Mouse (Mus musculus) heart, embryonic 15.5 days (tissue): Measurements from ENCODE around the gene Sorbs2. TPM values are rescaled to one million over a fixed set of nuclear protein-coding genes. Genes with fewer than 3 reads are reported as not detected.

Source experiments
- ATAC-seq: fragments of 200-750 bp; cut with Nextera tagmentation; replicated peaks from 2 replicates; pipeline ENCODE4 v1.8.0; 2017; ENCODE audit warnings: low read depth, moderate TSS enrichment; ENCODE audit not compliant: insufficient number of reproducible peaks, insufficient read depth, low FRiP score
- H3K27ac ChIP-seq: fragments of 300-500 bp; sonication (generic); 2 replicates; pipeline ENCODE4 v1.5.1; 2015; ENCODE audit warnings: mild to moderate bottlenecking, inconsistent platforms
- H3K27me3 ChIP-seq: fragments of 300-500 bp; sonication (generic); 2 replicates; pipeline ENCODE4 v1.6.1; 2015; ENCODE audit warnings: inconsistent platforms
- H3K36me3 ChIP-seq: fragments of 300-500 bp; sonication (generic); 2 replicates; pipeline ENCODE4 v1.6.1; 2015; ENCODE audit warnings: mild to moderate bottlenecking, inconsistent platforms
- H3K4me1 ChIP-seq: fragments of 300-500 bp; sonication (generic); replicated peaks from 2 replicates; pipeline ENCODE4 v1.6.1; 2015; ENCODE audit warnings: inconsistent platforms
- H3K4me2 ChIP-seq: fragments of 300-500 bp; sonication (generic); 2 replicates; pipeline ENCODE4 v1.6.1; 2015; ENCODE audit warnings: inconsistent platforms, mild to moderate bottlenecking, moderate library complexity
- H3K4me3 ChIP-seq: fragments of 300-500 bp; sonication (generic); 2 replicates; pipeline ENCODE4 v1.5.1; 2015; ENCODE audit warnings: mild to moderate bottlenecking, inconsistent platforms
- H3K9ac ChIP-seq: fragments of 300-500 bp; sonication (generic); 2 replicates; pipeline ENCODE4 v1.6.1; 2015; ENCODE audit warnings: mild to moderate bottlenecking, inconsistent platforms
- H3K9me3 ChIP-seq: fragments of 300-500 bp; sonication (generic); replicated peaks from 2 replicates; pipeline ENCODE4 v1.6.1; 2016; ENCODE audit warnings: inconsistent platforms
- WGBS: fragments of 180-500 bp; shearing (Covaris S2); methylation state at CpG from one replicate; pipeline ENCODE4 v1.1.7; 2015; ENCODE audit warnings: mixed read lengths; 5-methylcytosine and 5-hydroxymethylcytosine counted together
- polyA plus RNA-seq: library from polyadenylated mRNA; unstranded; fragments of >200 nt; fragmentation: Nextera tagmentation; extraction: Ambion mirVana; gene quantifications from 2 replicates; pipeline ENCODE4 v1.2.1, GENCODE M21; 2015

Sorbs2 gene
- polyA plus RNA-seq, 1 experiment from 2014 or later = 382 TPM

DNA sequence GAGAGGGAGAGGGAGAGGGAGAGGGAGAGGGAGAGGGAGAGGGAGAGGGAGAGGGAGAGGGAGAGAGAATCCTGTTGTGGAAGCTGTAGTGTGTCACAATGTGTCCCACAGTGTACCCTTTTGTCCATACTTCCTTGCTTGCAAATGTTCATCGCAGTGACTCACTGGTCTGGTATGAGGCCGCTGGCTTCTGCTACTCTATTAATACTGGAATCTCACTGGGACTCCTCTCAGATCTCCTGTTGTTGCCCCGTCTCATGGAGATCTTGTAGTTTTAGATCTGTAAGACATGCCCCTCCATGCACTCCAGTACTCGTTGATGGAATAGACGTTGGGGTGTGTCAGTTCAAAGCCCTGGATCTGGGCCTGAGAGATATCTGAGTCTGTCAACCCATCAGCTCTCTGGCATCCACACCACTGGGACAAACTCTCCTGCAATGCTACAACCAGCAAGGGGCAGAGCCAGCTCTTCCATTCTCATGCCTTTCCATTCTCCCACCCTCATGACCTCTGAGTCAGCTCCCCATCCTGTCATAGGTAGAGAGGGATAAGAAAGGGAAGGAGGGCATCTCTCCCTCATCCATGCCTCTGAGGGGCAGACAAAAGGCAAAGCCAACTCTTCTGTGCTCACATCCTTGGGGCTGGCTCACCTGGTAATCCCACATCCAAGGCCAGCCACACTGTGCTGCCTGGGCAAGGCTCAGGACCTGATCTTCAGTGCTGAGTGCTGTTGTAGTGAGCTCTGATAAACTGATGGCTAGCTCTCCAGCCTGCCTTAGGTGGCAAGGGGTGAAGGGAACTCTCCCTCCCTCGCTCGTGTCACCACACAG lies 72.3 kb downstream of the Sorbs2 start:
- ATAC-seq = peak; percentile 81
- no peak overlapping the region for H3K4me3 ChIP-seq
- no peaks in the 10 kb centered on the region for H3K27me3 ChIP-seq
- H3K4me1 ChIP-seq = peaks cover 20% of the 10 kb centered on the region
- 34% methylated on average over 7 of the region's 7 CpGs for WGBS
- H3K27ac ChIP-seq = peak overlapping the region; percentile 85
- H3K36me3 ChIP-seq = no peaks in the 10 kb centered on the region
- no peaks in the 10 kb centered on the region for H3K9me3 ChIP-seq
- no peak overlapping the region for H3K9ac ChIP-seq
- peak overlapping the region; percentile 13; the same call in 1 of the 2 replicates for H3K4me2 ChIP-seq

DNA sequence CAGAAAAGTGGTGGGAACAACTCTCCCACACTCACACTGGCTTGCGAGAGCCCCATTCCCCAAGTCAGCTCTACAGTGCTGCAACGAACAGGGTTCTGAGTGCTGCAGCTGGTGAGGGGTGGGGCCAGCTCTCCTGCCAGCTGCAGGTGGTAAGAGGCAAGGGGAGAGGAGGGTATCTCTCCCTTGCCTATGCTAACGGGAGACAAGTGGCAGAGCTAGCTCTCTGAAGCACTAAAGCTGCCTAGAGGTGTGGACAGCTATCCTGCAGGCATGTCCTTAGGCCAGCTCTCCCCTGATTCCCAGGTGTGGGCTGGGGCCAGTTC lies 72.9 kb downstream of the Sorbs2 start:
- Histone ChIP-seq H3K27ac (peak overlapping the region; percentile 85), H3K9me3 (no peaks in the 10 kb centered on the region), H3K27me3 (no peaks in the 10 kb centered on the region), H3K4me2 (peak overlapping the region; percentile 13; the same call in 1 of the 2 replicates), H3K36me3 (no peaks in the 10 kb centered on the region), H3K4me3 (no peak overlapping the region), H3K4me1 (peaks cover 25% of the 10 kb centered on the region), H3K9ac (no peak overlapping the region)
- WGBS = 42% methylated on average over 3 of the region's 3 CpGs
- peak; percentile 24 for ATAC-seq

DNA sequence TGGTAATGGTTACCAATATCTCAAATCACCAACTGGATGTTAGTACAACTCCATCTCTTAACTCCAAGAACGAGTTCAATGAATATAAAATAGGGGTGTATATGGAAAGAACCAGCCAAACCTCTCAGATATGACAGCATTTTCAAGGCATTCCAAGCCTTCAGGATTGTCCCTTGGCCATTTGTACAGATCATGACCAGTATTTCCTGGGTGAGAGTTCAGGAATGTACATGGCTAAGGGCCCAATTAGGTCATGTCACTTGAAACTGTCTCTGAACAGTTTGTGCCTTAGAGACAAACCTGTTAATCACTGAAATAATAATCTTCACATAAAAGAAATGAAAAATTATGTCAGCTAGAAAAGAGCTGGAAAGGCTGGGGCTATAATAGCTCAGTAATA lies 76.3 kb downstream of the Sorbs2 start:
- Histone ChIP-seq H3K4me2 (no peak overlapping the region), H3K4me3 (no peak overlapping the region), H3K4me1 (peaks cover 25% of the 10 kb centered on the region), H3K27ac (peak overlapping the region; percentile 72; the same call in 1 of the 2 replicates), H3K9me3 (no peaks in the 10 kb centered on the region), H3K27me3 (no peaks in the 10 kb centered on the region), H3K36me3 (no peaks in the 10 kb centered on the region), H3K9ac (no peak overlapping the region)
- 72% methylated on average over 1 of the region's 1 CpGs for WGBS
- ATAC-seq = no peak

DNA sequence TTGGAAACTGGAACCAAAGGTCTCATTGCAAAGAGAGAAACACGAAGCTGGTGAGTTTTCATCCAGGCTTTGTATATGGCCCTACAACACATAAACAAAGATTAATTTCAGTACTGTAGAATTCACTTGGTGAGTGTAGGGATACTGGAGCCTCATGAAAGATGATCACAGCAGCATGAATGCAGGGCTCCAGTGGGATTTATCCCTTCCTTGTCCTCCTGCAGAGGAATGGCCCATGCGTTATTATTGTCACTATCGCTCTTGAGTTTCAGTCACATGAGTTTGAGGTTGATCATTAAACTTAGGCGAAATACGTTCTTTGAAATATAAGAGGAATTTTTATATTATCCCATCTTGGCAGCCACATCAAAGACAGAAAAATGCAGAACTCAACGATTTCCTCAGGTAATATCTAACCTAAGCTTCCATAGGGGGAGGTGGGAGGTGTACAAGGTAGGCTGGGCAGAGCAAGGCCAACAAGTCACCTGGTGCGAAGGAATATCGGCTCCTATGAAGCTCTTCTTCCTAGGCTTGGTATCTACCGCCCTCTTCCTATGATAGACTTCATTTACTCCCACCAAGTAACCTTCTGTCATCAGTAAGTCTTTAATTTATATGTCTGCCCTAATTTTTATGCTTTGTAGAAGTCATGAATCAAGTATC lies 76.9 kb downstream of the Sorbs2 start:
- Histone ChIP-seq H3K4me2 (0 out of 2 replicates have a peak overlapping the region, but pooled peaks have one; percentile 3), H3K27ac (peak overlapping the region; percentile 72), H3K4me1 (peaks cover 25% of the 10 kb centered on the region), H3K27me3 (no peaks in the 10 kb centered on the region), H3K36me3 (no peaks in the 10 kb centered on the region), H3K4me3 (no peak overlapping the region), H3K9me3 (no peaks in the 10 kb centered on the region), H3K9ac (no peak overlapping the region)
- WGBS = 86% methylated on average over 9 of the region's 9 CpGs
- ATAC-seq = no peak

DNA sequence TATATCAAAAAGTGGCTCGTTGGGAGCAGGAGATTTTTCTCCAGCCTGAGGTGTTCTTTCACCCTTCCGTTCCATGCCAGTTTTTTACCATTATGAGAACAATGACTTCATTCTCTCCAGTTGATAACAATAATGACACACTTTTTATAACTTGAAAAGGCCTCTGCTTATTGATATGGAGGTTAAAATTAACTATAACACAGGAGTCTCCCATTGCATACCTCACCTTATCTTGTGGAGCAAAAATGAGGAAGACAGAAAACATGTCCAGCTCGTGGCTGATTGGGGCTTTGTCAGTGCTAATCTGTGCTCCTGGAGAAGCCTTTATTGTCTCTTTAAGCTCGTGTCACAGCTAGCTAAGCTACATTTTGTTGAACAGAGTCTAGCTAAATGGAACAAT lies 77.6 kb downstream of the Sorbs2 start:
- H3K27me3 ChIP-seq = no peaks in the 10 kb centered on the region
- 21% methylated on average over 4 of the region's 4 CpGs for WGBS
- no peak; the same call in 1 of the 2 replicates for ATAC-seq
- H3K4me1 ChIP-seq = peaks cover 20% of the 10 kb centered on the region
- H3K4me2 ChIP-seq = 0 out of 2 replicates have a peak overlapping the region, but pooled peaks have one; percentile 3
- H3K9ac ChIP-seq = no peak overlapping the region
- H3K27ac ChIP-seq = peak overlapping the region; percentile 72
- H3K36me3 ChIP-seq = no peaks in the 10 kb centered on the region
- no peak overlapping the region for H3K4me3 ChIP-seq
- H3K9me3 ChIP-seq = no peaks in the 10 kb centered on the region

DNA sequence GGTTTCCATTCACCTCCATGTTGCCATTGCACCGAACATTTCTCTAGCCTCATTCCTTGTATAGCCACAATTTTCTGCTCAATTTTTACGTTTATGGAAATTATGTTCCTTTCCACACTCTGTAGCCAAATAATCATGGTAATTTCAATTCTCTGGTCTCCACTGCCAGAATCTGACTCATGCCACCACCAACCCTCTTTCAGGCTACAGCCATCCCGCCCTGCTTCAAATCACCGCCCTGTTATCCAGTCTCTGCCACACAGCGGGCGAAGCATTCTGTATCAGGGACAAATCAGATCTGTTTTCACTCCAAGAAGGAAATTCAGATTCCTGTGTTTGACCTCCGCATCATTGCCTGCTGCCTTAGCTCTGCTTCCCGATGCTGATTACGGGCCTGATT lies 79.4 kb downstream of the Sorbs2 start:
- Histone ChIP-seq H3K27me3 (no peaks in the 10 kb centered on the region), H3K4me3 (no peak overlapping the region), H3K36me3 (no peaks in the 10 kb centered on the region), H3K27ac (no peak overlapping the region), H3K4me1 (peaks cover 10% of the 10 kb centered on the region; the same call in 1 of the 2 replicates), H3K9ac (no peak overlapping the region), H3K9me3 (no peaks in the 10 kb centered on the region), H3K4me2 (no peak overlapping the region)
- WGBS = 86% methylated on average over 9 of the region's 9 CpGs
- ATAC-seq = no peak

DNA sequence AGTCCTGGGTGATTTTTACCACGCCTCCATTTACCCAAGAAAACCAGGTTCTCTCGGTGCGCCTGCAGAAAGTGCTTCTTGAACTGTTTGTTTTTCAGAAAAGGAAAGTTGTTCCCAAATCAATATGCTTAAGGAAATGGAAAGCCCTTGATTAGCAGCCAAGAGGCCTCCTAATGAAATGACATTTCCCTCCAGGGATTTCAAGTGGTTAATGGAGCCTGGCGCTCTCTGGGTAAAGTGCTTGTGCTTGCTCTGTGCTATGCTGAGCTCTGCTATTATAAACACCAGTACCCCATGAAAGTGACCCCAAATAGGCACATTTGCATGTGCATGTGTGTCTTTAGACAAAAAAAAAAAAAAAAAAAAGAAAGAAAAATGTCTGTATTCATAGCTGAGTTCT lies 84.3 kb downstream of the Sorbs2 start:
- ATAC-seq = no peak
- Histone ChIP-seq H3K4me3 (no peak overlapping the region), H3K36me3 (no peaks in the 10 kb centered on the region), H3K9me3 (no peaks in the 10 kb centered on the region), H3K27me3 (no peaks in the 10 kb centered on the region), H3K27ac (no peak overlapping the region), H3K4me1 (peaks cover 3% of the 10 kb centered on the region; the same call in 1 of the 2 replicates), H3K4me2 (no peak overlapping the region), H3K9ac (no peak overlapping the region)
- 70% methylated on average over 4 of the region's 4 CpGs for WGBS

DNA sequence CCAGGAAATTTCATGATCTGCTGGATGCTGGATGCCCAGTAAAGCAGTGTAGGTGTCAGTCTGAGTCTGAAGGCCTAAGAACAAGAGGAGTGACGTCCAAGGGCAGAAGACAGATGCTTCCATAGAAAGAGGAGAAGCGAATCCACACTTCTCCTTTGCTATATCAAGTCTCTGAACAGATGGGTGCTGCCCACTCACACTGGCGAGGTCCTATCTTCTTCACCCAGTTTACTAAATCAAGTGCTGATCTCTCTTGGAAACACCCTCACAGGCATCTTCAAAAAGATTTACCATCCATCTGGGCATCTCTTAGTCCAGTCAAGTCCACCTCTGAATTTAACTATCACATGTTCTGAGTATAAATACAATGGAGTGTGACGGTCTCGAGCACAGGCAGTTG lies 86.1 kb downstream of the Sorbs2 start:
- H3K27ac ChIP-seq = no peak overlapping the region
- H3K4me2 ChIP-seq = no peak overlapping the region
- peaks cover 6% of the 10 kb centered on the region for H3K4me1 ChIP-seq
- no peak overlapping the region for H3K9ac ChIP-seq
- no peaks in the 10 kb centered on the region for H3K9me3 ChIP-seq
- no peak for ATAC-seq
- WGBS = 87% methylated on average over 5 of the region's 5 CpGs
- H3K4me3 ChIP-seq = no peak overlapping the region
- no peaks in the 10 kb centered on the region for H3K27me3 ChIP-seq
- no peaks in the 10 kb centered on the region for H3K36me3 ChIP-seq

DNA sequence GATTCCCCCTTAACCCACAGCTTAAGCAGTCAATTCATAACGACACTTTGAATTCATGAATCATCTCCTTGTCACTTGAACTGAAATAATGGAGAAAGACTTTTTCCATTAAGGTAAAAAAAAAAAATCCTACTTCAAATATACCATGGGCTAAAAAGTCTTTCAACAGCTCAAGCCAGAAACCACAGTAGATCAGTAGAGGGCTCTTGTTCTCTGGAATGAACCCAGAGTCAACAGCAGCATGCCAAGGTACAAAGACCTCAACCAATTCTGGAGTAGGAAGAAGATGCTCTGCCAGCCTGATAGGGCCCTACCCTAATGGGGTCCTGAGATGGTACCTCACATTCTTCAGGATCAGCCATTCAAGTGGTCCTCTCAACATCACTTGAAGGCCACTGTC lies 88.4 kb downstream of the Sorbs2 start:
- Histone ChIP-seq H3K4me1 (peaks cover 9% of the 10 kb centered on the region), H3K36me3 (no peaks in the 10 kb centered on the region), H3K9ac (no peak overlapping the region), H3K27me3 (no peaks in the 10 kb centered on the region), H3K4me2 (no peak overlapping the region), H3K27ac (no peak overlapping the region), H3K9me3 (no peaks in the 10 kb centered on the region), H3K4me3 (no peak overlapping the region)
- ATAC-seq = no peak
- WGBS = 80% methylated on average over 1 of the region's 1 CpGs

DNA sequence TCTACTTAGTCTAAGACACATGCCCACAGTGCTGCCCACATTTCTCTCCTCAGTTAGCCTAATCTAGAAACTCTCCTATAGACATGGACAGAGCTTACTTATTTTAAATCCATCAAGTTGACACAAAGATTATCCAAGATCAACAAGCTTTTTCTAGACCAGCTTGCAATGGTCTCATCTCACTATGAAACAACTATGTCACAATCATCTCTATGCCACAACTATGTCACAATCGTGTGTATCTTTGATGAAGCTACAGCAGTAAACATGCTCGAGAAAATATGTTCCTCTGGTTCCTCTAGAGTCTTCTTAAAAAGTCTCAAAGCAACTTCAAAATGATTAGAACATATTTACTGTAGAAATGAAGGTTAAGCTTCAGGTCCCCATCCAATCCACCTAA lies 89.0 kb downstream of the Sorbs2 start:
- Histone ChIP-seq H3K9me3 (no peaks in the 10 kb centered on the region), H3K9ac (no peak overlapping the region), H3K4me1 (peaks cover 9% of the 10 kb centered on the region), H3K4me3 (no peak overlapping the region), H3K36me3 (no peaks in the 10 kb centered on the region), H3K4me2 (no peak overlapping the region), H3K27ac (no peak overlapping the region), H3K27me3 (no peaks in the 10 kb centered on the region)
- WGBS = 85% methylated on average over 2 of the region's 2 CpGs
- ATAC-seq = no peak

DNA sequence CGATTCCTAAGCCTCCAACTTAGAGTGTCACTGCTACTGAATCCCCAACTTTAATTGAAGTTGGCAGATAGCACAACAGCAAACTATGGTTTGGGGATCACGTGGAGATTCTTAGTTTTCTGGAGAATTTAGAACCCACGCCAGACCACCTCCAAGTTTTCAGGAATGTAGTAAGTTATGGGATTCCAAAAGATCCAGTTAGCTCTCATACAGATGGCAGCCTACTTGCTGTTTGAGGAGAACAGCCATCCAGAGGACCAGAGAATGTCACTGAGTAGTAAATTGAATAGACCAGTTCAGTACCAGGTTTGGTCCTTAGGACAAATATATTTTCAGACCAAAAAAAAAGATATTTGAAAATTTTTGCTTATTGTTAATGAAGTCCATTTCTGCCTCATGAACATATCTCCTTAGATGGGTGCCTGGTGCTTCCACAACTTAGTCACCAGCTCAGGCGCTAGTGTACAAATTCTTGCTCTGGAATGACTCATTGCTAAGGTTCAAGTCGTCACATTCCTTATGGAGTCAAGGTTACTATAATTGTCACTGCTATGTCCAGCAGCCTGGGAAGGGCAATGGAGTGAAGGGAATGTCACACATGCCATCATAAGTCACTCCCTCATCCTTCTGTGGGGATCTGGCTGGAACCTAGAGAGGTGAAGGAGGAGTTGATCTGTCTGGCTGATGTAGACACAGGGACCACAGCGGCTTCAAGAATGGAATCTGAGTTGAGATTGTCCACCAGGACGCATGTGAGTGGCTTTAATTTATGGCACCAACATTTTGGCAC lies 90.2 kb downstream of the Sorbs2 start:
- Histone ChIP-seq H3K36me3 (no peaks in the 10 kb centered on the region), H3K4me3 (no peak overlapping the region), H3K27me3 (no peaks in the 10 kb centered on the region), H3K27ac (peak overlapping the region; percentile 85), H3K9me3 (no peaks in the 10 kb centered on the region), H3K4me2 (peak overlapping the region; percentile 25; the same call in 1 of the 2 replicates), H3K4me1 (peaks cover 7% of the 10 kb centered on the region; the same call in 1 of the 2 replicates), H3K9ac (no peak overlapping the region)
- WGBS = 49% methylated on average over 7 of the region's 7 CpGs
- peak; percentile 92 for ATAC-seq
